Mouse (Mus musculus) spleen, postnatal 36 days (tissue): ENCODE measurements around the gene Tmem119.

Source experiments
- DNase-seq, 2 experiments: peaks; one replicate each; pipeline ENCODE4 v3.0.0; 2022; ENCODE audit warnings: low spot score in 2 of 2, mixed read lengths in 1 of 2

Gene Tmem119

DNA sequence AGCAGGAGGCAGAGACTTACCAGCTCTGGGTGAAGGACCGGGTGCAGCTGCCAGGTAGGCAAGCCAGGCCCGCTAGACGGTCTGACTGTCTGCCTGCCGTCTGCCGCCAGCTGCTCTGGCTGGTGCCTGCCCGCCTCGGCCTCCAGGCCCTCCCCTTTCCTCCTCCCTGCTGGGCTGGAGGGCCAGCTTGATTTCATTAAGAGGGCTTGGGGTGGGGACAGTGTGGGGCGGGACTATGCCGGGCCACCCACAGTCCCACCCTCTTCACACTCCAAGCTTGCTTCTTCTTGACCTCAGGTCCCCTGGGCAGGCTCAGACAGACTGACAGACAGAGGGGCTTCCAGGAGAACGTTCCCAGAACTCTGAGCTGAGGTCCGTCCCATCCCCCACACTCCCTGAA lies at the start of gene Tmem119:
Gene Tmem119 (minus strand): TSS at position 237 of the 400 bp plus-strand sequence.
- no peak for DNase-seq

- no peak for DNase-seq
Measured at GRCm38 (mm10) chr5:113847636-113848035, 47.3 kb upstream of the Tmem119 start.

- peak; percentile 52 to 69 for DNase-seq
Measured at GRCm38 (mm10) chr5:113846656-113847055, 46.3 kb upstream of the Tmem119 start.

DNA sequence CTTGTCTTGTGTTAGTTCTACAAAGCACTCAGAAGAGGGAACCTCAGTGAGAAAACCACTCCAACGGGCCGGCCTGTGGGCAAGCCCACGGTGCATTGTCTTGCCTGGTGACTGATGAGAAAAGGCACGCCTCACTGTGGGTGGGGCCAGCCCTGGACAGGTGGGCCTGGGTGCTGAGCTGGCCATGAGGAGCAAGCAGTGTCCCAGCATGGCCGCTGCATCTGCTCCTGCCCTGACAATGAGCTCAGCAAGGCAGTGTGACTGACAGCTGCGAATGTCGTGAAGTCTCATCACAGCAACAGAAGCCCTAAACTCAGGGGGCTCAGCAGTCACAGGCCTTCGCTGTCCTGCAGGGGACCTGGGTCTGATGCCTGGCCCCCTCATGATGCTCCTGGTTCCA lies 45.3 kb upstream of the Tmem119 start:
- DNase-seq = no peak

DNA sequence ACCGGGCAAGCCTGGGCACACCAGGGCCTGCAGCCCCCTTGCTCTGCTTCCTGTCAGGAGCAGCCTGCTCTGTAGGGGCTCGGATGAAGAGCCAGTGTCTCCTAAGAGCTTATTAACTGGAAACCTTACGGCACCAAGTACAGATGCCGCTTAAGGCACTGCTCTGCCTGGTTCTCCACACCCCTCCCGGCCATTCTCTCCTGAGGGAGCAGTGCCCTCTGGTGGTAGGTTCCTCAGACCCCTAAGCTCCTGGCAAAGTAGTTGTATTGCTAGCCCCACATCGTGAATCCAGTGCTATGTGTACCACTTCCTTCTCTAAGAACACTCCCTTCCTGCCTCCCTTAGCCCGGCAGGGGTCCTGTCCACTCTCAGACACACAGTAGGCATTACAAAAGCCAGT lies 44.4 kb upstream of the Tmem119 start:
- DNase-seq = peak; percentile 80 to 85

DNA sequence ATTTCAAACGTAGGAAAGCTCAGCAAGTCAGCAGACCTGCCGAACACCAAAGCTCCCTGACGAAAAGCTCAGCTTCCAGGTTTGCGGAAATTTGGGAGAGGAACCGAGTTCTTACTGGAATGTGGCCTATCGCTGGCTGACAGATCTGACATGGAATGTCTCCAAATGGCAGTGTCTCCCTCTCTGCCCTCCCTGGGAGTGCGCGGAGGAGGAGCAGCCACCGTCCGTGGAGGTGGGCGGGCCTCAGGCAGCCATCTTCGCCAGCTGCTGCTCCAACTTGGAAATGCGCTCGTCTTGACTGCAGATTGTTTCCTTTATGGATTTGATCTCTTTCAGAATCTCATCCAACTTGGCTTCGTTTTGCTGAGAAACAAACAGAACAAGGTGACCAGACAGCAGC lies 43.8 kb upstream of the Tmem119 start:
- no peak for DNase-seq

GRCm38 (mm10) chr5:113842906-113843305 lies 42.6 kb upstream of the Tmem119 start:
- DNase-seq = no peak

DNA sequence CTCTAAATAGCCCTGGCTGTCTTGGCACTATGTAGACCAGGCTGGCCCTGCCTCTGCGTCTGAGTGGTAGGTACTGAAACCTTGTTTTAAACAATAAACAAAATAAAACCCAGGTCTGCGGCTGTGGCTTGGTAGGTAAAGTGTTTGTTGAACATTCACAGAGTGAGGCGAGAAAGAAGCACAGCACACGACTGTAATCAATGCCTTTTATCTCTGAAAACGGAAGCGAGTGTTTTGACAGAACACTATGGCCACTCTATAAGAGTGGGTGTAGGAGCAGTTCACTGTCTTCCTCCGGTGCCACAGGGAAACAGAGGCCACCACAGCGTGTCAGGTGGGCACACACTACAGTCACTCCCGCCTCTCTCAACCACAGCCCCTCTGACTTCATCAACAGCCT lies 41.9 kb upstream of the Tmem119 start:
- no peak for DNase-seq

DNA sequence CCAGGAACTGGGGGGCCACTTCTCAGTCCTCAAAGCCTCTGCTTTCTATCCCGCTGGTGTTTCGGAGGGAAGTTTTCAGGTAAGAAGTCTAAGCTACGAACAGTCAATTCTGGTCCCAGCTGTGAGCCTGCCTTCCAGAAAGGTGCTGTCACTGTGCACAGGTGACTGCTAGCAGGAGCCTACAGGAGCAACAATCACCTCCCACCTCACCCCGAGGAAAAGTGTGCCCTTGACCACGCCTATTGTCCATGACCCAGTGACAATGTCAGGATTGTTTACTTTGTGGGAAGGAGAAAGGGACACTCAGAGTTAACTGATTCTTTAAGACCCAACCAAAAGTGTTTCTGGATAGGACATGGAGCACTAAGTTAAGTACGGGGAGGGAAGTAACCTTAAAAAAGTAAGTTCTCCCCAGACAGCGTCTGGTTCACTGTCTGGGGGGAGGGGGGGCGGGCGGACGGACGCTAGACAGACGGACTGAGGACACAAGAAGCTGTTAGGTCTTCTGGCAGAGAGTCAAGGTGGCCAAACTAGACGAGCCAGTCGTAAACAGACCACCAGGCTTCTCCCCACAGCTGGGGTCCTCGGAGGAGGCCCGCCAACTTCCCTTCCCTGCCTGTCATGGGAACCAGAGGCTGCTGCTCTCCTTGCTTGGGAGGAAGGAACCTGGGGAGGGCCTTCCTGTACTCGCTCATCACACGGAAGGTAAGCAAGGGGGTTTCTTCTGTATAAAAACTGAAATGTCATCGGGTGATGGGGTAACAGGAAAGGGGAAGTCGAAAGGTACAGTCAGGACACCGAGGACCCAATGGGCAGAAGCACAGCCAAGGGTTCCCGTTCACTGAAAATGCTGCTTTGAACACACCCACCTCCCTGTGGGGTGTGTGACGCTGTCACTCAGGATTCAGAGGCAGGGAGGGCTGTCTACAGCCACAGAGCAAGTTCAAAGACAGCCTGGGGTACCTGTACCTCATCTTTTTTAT lies 41.2 kb upstream of the Tmem119 start:
- DNase-seq = peak; percentile 69

GRCm38 (mm10) chr5:113840443-113840842 lies 40.1 kb upstream of the Tmem119 start:
- no peak for DNase-seq

- peak in 1 of 2 experiments; percentile 45 for DNase-seq
Measured at GRCm38 (mm10) chr5:113836961-113837360, 36.6 kb upstream of the Tmem119 start.

DNA sequence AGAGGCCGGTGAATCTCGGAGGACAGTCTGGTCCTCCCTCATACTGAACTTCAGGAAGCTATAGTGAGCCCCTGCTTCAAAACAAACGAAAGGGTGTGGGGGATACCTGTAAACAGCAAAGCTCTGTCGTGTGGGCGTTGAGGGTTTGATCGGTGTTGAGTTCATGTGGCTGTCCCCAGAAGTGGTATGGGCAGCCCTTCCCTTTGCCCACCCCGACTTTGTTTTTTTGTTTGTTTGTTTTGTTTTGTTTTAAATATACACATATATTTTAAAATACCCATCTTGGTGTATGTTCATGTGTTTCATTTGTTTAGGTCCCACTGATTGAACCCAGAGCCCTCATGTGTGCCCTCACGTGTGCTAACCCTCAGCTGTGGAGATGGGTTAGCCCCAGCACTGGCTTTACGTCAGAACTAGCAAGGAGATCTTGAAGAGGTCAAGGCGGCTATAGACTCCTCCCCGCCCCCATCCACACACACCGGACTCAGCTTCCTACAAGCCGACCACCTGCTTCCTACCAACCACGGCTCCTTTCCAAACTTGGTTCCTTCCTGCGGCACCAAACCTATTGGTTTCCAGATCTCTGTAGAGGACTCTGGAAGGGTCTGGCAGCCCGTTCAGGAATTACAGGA lies 33.1 kb upstream of the Tmem119 start:
- no peak for DNase-seq

DNA sequence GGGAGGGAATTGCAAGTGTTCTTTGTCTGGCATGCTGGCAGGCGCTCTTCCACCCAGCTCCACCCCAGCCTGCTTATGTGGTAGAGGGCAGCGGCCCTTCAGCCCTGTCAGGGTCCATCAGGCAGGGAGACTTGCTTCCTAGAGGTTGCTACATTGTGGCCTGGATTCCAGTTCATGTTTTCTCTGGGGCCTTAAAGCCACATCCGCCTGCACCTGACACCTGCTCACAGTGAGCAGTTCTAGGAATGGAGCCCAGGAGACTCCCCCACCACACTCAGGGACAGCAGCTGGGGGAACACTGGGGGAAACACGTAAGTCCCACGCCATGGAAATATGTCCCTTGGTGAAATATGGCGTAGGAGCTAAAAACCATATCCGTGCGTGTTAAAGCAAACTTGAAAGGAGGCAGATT lies 32.2 kb upstream of the Tmem119 start, which contains the start of gene Selplg:
Gene Selplg (minus strand): TSS at position 155 of the 412 bp plus-strand sequence.
- DNase-seq = peak; percentile 75 to 76

DNA sequence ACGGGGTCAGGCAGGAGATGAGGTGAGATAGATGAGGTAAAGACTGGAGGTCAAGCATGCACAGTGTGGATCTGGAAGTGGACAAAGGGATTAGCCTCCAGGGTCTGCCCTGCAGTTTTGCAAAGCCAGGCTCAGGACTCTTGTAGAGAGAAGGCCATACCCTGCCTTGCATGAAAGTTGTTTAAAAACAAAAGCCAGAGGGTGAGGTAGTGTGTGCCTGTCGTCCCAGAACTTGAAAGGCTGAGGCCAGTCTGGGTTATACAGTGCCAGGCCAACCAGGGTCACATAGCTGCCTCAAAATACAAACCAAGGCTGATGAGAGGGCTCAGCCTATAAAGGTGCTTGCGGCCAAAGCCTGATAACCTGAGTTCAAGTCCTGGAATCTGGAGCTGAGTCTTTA lies 31.4 kb upstream of the Tmem119 start:
- DNase-seq = no peak

GRCm38 (mm10) chr5:113830796-113831195 lies 30.5 kb upstream of the Tmem119 start:
- no peak for DNase-seq

DNA sequence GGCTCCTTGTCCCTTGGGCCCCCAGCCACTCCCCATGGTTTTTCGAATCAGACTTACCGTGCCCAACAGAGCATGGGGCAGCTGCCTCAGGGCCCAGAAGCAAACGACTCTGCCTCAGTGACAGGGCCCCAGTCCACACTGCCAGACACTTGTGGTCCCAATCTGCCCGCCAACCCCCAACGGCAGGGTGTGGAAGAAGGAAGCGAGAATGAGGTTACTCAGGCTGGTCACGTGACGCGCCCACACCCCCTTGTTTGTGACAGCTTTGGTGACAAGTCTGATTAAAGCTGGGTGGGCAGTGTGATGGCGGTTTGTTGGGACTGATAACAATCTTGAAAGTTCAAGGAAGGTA lies 30.0 kb upstream of the Tmem119 start:
- peak; percentile 93 to 95 for DNase-seq

DNA sequence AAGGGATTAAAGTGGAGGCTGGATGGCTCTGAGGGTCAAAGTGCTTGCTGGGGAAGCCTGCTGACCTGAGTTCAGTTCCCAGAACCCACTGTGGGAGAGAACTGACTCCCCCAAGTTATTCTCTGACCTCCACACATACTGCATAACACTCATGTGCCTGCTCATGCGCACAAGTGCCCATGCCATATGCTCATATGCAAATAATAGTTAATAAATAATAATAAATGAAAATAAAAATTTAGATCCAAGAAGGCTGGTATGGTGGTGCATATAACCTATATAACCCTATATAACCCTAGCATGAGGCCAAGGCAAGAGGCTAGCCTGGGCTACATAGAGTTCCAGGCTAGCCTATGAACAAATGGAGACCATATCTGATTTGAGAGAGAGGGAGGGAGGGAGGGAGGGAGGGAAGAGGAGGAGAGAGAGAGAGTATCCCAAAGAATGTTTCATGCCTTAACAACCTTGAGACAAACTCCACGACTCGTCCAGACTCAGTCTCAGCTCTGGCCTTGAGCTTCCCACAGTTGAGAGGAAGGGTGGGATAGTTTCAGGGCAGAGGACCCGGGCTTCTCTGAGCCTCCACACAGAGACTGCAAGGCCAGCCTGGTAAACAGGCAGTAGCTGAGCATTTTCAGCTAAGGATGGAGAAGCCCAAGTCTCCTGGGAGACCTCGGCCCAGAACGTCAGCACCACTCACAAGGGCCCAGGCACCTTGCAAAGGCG lies 29.4 kb upstream of the Tmem119 start:
- no peak for DNase-seq

DNA sequence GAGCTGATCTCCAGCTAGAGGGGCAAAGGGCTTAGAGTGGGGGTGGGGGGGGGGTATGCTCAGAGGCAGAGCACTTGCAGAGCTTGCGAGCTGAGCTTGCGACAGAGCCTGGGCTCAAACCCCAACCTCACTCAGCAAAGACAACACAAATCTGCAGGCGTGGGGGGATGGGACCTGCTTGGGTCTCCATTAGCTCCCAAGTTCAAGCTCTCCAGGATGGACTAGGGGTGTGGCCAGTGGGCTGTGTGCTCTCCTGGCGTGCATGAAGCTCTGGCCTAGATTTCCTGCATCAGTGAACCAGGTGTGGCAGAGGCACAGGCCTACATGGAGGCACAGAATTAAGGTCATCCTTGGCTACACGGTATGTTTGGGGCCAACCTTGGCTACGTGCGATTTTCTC lies 28.2 kb upstream of the Tmem119 start:
- DNase-seq = no peak

- no peak for DNase-seq
Measured at GRCm38 (mm10) chr5:113827991-113828411, 27.7 kb upstream of the Tmem119 start.

DNA sequence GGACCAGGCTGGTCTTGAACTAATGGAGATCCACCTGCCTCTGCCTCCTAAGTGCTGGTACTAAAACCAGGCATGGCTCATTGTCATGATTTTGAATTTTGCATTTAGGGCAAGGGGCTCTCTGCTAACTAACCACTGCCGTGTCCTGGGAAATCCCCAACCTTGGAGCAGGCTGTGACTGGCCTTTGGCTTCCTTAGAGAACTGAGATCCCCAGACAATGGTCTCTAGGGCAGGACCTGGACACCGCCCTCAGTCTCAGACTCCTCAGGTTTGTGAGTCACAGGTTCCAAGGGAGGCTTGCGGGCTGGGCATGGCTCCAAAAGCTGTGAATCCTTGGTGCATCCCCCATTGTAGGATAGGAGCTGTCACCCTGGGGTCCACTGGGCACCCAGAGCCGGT lies 26.3 kb upstream of the Tmem119 start:
- no peak for DNase-seq

- DNase-seq = peak in 1 of 2 experiments; percentile 42
Measured at GRCm38 (mm10) chr5:113825558-113825957, 25.2 kb upstream of the Tmem119 start.

DNA sequence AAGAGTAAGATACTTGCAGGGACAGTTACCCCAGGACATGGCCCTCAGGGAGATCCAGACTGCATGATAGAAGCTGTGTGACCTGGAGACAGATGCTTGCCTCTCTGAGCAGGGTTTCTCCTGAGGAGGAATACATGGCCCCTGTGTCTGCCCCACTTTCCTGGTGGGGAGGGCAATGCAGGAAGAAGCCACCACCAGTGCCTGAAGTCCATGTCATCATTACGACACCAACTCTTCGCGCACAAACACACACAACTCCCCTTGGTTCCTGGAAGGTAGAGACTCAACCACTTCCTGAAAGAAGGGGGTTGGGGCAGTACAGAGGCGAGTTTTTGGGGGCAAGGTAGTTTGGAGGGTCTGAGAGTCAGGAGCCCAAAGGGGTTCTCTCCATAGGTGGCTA lies 23.9 kb upstream of the Tmem119 start:
- no peak for DNase-seq
